Mouse (Mus musculus) lung, adult 18-20 months (tissue): ENCODE measurements around the gene Rbm38.
A peak's percentile ranks its signal among the peaks of the same experiment; 100 is the strongest.

ENCODE experiments used
- DNase-seq, 2 experiments: peaks; one replicate each; pipeline ENCODE4 v3.0.0; 2022; ENCODE audit warnings: mixed read lengths in 2 of 2

Rbm38 gene

DNA sequence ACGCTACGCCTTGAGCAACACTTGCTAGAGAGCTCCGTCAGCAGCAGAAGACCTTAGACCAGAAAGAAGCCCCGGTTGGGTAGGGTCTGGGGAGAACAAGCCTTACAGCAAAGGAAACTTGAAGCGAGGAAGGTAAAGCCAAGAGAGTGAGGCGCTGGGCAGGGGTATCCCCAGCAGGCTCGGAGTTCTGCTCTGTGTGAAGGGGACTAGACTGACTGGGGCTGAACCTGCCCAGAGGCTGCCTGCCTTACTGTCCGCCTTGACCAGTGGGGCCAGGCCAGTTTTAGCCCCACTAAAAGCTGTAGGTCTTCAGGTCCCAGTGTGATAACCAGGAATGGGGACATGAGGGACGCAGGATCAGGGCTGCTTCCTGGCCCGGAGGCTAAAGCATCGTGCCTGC, at the start of gene Rbm38:
TSS of gene Rbm38 (plus strand) at position 69 of the 400 bp plus-strand sequence.
- DNase-seq = no peak

DNA sequence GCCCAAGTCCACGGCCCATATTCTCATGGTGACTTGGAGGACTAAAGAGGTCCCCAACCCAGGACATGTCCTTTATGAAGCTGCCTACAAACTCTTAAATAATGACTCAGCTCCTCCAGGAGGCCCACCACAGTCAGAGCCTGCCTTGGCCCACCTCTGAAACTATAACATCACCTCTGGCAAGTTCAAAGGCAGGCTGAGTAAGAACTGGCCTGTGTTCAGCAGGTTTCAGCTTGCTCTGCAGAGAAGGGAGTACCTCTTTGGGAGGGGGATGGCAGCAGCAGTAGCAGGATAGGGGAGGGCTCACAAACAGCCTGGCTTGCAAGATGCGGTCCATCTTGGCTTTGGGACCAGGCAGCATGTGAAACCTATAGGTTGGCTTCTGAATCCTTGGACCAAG, 48.4 kb upstream of the Rbm38 start:
- no peak for DNase-seq

DNA sequence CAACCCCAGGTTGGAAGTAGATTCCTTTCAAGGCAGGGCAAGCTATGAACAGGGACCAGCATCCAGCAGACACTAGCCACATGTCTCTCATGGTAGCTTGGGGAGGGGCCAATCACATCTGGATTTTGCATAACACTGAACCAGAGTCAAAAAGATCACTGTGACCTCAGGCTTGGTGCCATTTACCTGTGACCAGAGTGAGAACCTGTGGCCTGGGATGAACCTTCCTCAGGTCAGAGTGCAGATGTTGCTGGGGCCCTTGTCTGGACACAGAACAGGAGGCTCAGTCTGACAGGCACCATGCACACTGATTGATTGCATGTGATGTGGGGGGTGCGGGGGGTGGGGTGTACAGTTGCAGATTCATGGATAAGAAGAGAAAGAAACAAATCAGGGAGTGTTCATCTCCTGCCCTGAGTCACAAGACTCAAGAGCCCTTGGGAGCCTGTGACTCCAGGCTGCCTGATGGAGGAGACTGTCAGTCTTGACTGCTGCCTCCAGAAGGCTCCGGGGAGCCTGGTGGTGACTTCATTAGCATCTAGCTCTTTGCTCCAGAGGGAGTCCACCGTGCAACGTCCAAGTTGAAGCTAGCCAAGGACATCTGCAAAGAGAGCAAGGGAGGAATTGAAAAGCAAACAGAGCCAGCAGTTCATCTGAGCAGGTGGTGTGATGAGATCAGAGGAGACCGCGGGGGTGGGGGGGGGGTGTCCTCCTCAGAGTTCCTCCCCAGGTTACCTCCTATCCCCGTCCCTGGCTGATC, 46.3 kb upstream of the Rbm38 start:
- DNase-seq = no peak

DNA sequence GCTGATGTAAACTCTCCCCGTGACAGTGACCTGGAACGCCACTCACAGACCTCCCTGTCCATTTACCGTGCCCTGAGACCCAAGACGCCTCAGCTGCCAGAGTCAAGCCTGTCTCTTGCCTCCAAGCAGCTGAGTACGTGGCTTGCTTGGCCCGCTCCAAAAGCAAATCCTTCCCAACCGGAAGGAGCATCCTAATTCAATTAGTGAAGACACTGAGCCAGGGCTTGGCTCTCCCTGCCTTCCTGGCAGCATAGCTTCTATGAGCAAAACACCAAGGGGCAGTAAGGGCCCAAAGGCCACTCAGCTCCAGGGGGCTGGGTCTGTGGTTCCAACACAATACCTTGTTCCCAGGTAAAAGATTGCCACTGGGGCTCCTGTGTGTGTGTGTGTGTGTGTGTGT, 45.6 kb upstream of the Rbm38 start:
- DNase-seq = no peak

DNA sequence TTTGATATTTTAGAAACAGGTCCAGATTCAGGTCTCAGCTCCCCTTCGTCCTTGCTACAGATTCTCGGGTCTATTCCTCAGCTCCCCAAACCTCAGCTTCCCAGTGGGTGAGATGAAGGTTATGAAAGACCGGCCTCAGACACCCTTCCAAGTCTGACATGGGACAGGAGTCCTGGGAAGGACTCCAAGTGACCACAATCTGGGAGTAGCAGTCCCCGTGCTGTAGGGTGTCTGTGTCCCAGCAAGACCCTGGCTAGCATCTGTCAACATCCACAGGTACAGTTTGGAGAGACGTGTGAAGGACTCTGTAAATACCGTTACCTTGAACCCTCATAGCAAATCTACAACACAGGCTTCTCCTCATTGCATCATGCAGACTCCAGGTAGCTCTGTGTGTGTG, 45.1 kb upstream of the Rbm38 start:
- no peak for DNase-seq

DNA sequence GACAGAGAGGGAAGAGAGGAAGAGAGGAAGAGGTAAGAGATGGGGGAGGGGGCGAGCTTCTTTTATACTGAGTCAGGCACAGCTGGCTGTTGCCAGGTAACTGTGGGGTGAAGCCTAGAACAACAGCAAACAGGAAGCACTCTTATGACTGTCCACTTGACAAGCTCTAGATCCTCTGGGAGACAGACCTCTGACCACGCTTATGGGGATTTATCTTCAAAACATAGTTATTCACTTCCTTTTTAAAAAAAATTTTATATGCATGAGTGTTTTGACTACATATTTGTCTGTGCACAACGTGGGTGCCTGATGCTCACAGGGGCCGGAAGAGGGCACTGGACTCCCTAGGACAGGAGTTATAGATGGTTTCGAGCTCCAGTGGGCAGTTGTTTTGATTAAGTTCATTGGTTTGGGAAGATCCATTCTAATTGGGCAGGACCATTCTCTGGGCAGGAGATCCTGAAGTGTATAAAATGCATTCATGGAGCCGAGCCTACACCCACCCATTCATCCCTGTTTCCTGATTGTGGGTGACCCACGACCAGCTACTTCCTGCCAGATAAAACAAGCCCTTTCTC, 43.5 kb upstream of the Rbm38 start:
- no peak for DNase-seq

DNA sequence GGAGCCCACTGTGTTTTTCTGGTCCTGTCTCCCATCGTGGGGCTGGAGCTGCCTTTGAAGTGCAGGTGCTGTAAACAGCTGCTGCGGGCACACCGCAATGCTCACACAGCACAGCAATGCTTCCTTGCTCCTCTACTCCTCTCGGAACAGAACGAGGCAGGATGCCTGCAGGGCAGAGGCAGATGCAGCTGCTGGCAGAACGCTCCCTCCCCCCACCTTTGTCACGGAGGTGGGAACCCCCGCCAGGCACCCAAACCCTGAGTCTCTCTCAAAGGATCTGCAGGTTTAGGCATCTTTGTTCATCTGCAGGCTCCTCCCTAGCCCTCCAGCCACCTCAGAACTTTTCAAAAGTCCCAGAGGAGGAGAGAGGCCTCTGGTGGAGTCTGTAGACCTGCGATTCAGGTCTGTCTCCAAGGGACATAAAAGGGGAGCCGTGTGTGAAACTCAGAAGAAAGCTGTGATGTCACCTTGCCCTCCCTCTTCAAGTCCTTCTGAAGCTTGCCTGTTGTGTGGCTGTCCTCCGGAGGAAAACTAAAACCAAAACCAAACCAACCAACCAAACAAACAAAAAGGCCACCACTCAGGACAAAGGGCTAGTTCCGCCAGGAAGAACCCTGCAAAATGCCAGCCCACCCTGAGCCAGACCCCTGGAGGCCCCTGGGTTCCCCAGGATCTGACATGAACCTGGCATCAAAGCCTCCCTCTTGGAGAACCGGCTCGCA, 42.7 kb upstream of the Rbm38 start, which contains the start of gene Spo11:
TSS of gene Spo11 (plus strand) at position 292 of the 722 bp plus-strand sequence.
- no peak for DNase-seq

DNA sequence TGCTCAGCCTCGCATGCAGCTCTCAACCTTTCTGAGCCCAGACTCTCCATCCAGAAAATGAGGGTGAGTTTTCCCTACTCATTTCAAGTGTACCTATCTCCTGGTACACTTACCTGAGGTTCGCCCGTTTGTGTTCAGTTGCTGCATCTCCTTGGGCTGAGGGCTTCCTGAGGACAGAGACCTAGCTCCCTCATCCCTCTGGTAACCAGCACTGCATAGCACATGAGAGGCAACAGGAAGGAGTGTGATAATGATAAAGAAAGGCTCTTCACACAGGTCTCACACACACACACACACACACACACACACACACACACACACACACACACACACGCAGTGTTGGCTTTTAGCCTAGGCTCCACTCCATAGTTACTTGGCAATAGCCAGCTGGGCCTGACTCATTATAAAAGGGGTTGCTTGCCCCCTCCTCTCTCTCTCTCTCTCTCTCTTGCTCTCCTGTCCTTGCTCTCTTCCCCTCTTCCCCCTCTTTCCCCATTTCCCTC, 42.1 kb upstream of the Rbm38 start:
- no peak for DNase-seq

DNA sequence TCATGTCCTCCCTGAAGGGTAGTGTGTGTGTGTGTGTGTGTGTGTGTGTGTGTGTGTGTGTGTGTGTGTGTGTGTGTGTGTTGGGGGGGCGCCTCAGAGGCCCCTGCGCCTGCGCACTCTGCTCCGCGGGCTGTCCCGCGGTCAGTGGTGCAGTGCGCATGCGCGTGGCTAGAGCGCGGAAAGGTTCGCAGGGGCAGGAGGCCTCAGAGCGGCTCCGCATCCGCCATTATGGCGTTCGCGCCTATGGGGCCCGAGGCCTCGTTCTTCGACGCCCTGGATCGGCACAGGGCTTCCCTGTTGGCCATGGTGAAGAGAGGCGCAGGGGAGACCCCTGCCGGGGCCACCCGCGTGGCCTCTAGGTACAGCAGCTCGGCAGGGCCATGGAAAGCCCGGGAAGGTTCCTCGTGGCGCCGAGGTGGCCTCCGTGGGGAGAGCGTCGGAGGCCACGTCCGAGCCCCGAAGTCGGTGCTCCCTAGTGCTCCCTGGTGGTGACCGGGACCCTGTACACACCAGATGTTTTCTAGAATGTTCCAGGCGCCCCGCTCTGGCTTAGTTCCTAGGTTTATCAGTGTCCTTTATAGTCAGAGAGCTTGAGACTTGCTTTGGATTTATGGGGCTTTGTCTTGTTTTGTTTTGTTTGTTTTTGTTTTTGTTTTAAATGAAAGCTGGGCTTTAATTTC, 40.5 kb upstream of the Rbm38 start:
- no peak for DNase-seq

DNA sequence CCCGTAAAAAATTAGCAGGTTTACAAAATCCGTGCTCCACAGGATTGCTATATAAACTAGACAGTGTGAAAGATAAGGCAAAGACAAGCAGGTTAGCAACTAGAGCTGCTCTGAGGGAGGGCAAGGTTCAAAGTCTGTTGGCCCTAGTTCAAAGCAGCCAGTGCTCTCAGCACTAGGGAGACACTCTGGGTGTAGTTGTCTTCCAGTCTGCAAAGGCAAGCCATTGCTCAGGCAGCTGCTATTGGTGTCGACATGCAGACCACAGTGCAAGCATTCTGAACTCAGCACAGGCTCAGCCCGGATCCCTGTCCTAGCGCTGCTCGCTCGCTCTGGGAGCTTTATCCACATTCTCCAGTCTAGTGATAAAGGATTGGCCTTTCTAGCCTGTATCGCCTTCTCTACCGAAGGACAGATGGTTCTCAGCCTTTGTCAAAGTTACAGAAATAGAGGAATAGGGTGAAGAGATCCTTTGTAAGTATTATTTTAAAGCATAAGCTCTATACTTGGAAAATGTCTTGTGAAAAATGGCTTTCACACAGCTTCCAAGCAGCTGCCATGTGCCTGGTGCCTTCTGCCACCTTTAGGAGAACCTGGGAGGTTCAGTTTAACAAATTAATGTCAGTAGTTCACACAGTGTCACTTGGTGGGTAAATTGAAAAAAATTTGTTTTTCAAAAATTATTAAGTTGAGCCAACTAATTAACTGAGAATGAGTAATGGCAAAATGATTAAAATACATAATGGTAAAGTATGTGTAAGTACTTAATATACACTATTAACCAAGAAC, 37.3 kb upstream of the Rbm38 start:
- no peak for DNase-seq

DNA sequence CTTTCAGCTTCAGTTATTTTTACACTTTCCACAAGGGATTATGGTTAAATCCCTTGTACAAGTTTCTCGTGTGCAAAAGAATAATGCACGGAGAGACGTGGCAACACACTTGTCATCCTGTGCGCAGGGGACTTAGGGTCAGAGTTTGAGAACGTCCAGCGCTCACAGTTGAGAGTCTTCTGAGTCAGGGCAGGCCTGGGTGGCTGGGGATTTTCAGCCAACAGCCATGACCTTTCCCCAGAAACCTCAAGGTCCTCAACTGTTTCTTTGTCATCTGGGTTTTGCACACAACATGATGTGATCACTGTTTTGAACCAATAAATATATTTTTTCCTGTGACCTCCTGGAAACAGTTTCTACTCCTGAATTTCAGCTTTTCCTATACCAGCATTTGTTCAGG, 30.1 kb upstream of the Rbm38 start:
- DNase-seq = no peak

DNA sequence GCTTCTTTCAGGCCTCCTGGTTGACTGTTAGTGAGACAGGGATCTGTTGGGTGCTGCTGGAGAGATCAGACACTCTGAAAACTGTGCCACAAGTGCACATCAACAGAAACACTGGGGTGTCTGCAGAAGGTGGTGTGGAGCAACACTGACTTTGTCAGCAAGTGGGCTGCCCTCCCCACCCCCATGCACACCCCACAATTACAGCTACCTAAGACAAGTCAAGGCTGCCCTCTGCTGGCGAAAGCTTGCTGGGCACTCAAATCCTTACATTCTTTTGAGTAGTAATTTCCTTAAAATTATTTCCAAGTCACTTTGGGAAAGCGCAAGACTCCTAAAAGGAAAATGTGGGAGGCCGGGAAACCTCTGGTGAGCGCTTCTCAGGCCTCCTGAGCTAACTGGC, 24.1 kb upstream of the Rbm38 start:
- DNase-seq = peak; percentile 48 to 58

DNA sequence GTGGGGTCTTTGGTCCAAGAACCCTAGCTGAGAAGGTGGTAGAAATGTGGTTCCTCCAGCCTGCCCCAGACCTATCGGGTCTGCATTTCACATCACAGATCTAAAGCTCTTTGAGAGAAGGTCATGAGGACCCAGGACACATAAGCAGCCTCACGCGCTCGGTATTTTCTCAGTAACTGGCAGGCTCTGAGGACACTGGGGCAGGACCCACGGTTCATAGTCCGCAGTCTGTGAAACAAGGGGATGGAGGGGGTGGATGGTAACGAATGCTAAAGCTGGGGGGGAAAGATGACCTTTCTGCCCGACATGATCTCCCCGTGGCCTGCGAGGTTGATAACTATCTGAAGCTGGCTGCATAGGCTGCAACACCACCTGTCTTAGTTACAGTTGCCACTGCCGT, 22.6 kb upstream of the Rbm38 start:
- DNase-seq = no peak

DNA sequence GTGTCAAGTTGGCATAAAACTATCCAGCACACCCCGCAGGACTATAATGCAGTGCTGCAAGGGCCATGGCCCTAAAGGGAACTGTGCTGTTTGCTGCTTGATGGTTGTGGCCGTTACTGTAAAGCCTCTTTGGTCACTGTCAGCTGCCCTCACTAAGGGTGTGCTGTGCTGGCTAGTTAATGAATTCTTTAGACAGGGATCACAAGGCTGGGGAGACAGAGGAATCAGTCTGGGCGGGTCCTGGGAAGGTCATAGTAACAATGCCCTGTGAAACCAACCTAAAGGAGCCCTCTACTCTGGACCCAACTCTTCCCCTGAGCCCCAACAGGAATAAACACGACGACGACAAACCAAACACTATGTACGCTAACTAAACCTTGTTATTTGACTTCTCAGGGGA, 21.8 kb upstream of the Rbm38 start:
- DNase-seq = no peak

DNA sequence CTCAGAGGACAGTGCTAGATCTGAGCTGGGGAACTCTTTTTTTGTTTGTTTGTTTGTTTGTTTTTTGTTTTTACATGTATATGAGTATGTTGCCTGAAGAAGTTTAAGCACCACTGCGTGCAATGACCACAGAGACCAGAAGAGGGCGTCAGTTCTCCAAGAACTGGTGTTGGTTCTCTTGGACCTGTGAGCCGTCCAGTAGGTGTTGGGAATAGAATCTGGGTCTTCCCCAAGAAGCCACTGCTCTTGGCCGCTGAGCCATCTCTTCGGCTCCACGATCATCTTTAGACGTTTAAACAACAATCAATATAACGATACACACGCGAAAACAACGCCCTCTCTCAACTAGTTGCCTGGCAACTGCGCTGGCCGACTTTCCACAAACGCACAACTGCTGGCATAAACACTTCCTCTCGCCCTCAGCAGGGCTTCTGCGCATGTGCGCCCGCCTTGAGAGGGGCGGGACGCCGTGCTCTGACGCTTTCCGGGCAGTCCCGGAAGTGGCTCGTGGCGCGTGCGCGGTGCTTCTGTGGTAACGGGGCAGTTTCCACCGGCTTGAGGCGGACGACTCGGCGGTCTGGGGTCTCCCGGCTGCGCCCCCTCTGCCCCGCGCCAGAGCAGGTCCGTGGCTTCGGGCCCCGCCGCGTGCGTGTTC, 20.5 kb upstream of the Rbm38 start, which contains the start of gene Rae1:
TSS of gene Rae1 (plus strand) at position 488 of the 655 bp plus-strand sequence.
- DNase-seq = peak; percentile 97 to 98

DNA sequence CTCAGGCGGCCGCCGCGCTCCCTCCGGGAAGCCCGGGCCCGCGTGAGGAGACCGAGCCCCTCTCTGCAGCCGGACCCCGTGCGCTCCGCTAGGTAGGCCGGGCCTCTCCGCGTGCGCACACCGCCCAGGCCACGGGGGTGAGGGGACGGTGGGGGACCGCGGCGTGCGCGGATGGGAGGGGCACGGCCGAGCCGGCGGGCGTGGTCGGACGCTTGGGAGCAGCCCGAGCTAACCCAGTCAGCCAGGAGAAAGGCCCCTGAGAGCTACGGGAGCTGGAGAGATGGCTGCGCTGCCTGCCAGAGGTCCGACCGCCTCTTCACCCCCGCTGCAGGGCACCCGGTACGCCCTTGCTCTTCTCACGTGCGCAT, 20.0 kb upstream of the Rbm38 start:
- peak in 1 of 2 experiments; percentile 71 for DNase-seq

DNA sequence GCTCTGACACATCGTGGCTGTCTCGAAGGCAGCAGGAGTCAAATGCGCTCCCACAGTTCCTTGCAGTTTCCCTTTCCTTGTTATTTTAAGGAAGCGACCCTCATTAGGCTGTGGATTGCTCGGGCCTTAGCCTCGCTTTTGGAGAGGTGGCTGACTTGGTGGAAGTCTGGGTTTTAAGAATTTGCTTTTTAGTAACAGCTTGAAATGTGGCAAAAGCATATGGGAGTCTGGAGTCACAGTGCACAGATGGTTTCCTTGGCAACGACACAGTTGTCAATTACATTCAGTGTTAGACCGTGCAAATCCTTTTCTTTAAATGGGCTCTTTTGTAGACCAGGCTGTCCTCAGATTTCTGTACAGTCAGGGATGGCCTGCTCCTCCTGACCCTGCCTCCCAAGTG, 19.4 kb upstream of the Rbm38 start:
- no peak for DNase-seq

DNA sequence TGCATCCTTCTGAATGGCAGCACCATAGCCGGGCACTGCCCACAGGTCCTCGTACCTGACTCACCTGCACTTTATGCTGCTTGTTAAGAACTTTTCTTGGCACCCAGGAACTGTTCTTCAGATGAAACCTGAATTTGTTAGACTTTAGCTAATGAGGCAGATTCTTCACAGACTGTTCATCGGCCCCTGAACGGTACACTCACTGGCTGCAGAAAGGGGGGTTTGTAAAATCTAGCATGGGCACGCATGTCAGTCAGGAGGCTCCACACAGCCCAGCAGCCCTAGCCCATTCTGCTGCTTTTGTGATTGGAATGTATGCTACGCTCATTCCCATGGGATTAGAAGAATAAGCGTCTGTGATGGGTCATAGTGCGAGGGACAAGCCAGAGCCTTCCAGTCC, 16.6 kb upstream of the Rbm38 start:
- no peak for DNase-seq

DNA sequence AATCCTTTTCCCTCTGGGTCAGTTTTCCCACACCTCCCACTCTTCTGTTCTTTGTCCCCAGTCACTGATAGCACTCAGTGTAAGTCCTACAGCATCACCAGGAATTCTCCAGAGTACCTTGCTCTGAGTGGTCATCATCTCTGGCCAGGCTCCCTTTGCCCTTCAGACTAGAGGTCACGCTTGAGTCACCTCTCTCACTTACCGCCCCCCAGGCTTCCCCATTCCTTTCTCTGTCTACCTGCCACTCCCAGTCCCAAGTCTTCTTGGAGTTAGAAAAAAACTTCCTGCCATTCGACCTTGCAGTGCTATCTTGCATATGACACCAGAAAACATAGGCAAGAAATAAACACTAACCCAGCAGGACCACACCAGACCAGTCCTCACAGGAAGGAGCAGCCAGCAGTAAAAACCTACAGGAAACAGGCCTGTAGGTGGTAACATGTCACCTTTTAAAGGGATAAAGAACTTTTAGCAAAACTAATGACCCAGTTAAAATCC, 10.0 kb upstream of the Rbm38 start:
- DNase-seq = no peak

DNA sequence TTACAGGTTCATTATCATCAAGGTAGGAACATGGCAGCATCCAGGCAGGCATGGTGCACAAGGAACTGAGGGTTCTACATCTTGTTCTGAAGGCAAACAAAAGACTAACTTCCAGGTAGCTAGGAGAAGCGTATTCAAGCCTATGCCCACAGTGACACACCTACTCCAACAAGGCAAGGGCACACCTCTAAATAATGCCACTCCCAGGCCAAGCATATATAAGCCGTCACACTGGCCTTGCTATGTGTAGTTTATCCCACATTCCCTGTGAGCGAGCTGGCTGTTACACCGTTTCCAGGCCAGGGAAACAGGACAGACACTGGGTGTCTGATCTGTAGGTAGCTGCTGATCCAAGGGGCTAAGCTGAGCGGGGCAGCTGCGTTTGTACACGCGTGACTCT, 8.9 kb upstream of the Rbm38 start:
- no peak for DNase-seq

DNA sequence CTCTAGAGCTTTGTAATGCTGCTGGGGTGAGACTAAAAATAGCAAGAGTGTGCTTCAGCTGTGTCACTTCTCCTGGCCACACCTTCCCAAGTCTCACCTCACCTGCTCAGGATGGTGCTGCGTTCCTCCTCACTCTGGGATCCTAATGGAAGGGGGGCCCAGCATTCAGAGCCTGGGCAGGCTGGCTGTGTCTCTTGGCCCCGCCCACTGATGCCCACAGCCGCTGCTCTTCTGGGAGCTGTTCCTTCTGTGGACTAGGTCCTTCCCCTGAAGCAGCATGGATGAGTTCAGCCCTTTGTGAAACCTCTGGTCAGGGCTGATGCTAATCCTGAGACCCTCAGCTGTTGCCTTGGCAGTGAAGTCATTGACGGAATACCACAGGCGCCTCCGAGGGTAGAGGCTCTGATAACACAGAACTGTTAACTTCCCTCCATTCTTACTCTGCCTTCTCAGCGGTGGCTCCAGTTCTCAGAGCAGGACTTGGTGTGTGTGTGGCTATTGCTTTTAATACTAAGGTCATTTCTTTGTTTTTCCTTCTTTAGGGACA, 5.5 kb upstream of the Rbm38 start:
- no peak for DNase-seq
